Mouse (Mus musculus) monocyte, adult 2 months (primary cell): ENCODE measurements around the gene Cd109.
A peak's percentile ranks its signal among the peaks of the same experiment; 100 is the strongest.

Experiments
- DNase-seq, 2 experiments: peaks; one replicate each; pipeline ENCODE4 v3.0.0; 2022; ENCODE audit warnings: low spot score in 2 of 2, low read depth in 1 of 2

Gene Cd109

DNA sequence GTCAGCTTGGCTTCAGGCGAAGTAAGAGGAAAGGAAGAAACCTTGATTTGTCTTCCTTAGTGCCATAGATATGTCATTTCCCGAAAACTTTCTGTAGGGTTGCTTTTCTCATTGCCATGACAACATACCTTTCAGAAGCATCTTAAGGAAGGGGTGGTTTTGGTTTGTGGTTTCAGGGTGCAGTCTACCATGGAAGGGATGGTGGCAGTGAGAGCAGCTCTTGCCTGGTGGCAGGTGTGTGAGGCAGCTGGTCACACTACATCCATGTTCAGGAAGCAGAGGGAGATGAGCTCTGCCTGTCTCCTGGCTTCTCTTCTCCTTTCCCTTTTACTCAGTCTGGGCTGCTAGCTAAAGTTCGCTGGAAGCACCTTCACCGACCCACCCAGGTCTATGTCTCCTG, 26.0 kb downstream of the Cd109 start:
- no peak for DNase-seq

DNA sequence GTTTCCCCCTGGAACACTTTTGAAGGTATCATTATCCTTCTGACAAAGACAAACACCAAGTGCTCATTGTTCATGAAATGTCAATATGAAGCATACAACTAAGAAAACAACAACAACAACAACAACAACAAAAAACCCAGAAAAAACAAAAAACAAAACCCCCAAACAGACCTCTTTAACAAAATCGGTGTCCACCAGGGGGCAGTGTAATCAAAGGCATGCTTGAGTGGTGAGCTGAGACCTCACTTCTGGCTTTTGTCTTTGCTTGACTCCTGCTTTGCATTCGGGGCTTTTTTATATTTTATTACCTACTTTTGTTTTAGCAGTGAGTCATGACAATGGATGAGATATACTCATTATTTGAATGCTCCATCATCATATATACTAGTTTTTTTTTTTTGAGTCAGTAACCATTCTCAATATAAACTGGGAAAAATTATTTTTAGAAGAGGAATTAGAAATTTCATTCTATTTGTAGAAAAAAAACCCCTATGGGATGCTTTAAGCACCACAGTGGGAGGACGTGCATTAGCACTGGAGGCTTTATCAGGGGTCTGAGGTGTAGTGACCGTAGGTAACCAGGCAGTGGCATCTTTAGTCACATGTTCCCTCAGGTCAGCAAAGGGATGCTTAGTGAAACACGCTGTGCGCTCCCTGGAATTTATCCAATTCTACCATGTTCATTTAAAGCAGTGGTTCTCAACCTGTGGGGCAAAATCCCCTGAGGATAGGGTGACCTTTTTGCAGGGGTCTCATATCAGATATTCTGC, 30.8 kb downstream of the Cd109 start:
- DNase-seq = peak in 1 of 2 experiments; percentile 2

DNA sequence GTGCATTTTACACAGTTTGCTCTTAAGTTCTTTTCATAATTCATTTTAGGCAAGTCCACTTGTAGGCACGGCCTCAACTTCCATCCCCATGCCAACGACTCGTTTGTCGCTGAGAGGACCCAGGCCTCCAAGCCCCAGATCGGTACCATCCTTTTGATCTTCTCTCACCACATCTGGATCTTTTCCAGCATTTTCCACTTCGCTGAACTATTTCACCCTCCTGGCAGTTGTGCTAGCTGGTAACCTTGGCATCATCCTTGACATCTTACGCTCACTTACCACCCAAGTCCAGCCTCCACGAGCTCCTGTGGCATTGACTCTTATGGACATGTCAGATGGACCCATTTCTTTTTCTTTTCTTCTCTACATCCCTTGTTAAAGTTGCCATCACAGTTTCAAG, 33.3 kb downstream of the Cd109 start:
- DNase-seq = no peak

DNA sequence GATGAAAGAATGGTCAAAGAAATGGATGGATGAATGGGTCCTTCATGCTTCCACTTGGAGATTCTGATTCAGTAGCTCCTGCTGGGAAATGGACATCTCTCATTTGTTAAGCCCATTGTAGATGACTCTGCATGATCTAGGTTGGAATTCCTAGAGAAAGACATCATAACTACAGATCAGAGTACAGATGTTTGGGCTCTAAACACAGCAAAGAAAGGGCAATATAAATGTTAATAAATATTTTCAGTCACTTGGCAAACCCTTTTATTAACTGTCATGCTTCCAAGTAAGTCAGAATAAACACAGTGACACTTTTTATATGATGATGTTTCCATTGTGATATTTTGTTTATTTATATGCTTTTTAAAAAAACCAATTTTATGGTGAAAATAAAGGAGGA, 34.1 kb downstream of the Cd109 start:
- no peak for DNase-seq

DNA sequence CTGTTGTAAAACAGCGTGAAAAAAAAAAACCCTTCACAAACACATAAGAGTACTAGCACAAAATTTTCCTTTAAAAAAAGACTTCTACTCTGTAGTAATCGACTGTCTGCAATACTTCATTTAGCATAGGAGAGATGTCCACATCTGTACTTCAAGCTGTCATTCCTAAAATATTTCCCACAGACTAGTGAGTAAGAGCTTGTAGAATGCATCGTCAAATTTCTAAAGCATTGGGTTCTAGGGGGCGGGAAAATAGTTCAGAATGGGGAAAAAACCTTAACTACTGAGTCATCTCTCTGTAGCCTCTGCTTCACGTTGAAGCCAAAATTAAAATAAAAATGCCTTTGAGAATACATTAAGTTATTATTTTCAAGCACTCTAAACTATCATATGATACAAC, 42.2 kb downstream of the Cd109 start:
- DNase-seq = no peak

DNA sequence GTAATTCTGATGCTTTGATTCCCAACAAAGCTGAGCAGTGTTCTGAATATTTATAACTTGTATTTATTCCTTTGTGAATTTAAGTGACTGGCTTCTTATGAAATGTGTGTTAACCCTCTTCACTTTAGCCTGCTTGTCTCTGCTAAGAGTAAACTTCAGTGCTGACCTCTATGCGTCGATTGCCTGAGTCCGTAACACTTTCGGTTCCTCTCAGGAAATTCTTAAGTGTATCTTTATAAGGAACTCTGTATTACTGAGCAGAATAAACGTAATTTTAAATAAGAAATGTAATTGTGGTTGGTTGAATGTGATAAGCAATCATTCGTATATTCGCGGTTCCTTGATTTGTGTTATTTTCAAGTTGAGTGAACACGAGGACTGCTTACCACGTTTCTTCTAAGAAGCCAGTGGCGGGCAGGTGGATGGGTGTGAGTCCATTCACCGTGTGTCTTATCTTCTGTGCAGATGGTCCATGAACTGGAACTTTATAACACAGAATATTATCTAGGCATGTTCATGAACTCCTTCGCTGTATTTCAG, 56.2 kb downstream of the Cd109 start:
- DNase-seq = no peak

DNA sequence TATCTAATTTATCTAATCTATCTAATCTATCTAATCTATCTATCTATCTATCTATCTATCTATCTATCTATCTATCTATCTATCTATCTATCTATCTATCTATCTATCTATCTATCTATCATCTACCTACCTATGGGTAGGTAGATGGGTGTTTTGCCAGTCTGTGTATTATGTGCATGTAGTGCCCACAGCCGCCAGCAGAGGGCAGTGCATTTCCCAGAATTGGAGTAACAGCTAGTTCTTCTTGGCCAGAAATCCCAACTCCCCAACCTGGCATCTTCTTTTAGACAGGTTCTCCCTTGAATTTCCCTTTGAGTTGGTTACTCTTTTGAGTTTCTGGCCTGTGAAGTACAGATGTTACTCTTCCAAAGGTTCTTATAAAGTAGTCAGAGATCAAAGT, 85.3 kb downstream of the Cd109 start:
- DNase-seq = peak; percentile 5 to 17

DNA sequence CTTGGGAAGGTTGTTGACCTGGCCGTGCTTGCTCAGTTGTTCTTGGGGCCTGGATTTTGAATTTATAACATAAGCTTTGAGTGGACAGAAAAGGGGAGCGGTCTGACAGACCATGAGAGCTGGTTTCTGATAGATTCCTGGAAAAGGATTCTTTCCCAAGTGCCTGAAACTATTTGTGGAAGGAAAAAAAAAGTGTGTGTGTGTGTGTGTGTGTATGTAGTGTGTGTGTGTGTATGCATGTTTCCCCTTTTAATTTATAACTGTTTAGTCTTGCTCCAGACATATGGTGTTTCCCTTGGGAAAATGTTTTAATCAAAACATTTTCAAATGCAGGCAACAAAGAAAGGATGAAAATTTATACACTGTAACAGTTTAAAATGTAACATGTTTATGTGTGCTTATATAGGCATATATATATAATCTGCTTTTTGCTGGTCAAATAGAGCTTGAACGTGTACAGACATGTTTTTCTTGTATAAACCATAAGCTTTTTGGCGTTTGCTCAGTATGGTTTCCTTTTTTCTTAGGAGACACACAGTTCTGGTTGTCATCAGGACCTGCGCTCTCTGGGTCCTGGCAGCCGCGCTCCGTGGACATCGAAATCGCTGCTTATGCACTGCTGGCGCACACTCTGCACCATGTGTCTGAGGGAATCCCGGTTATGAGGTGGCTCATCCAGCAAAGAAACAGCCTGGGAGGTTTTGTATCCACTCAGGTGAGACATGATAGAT, 87.3 kb downstream of the Cd109 start:
- no peak for DNase-seq

DNA sequence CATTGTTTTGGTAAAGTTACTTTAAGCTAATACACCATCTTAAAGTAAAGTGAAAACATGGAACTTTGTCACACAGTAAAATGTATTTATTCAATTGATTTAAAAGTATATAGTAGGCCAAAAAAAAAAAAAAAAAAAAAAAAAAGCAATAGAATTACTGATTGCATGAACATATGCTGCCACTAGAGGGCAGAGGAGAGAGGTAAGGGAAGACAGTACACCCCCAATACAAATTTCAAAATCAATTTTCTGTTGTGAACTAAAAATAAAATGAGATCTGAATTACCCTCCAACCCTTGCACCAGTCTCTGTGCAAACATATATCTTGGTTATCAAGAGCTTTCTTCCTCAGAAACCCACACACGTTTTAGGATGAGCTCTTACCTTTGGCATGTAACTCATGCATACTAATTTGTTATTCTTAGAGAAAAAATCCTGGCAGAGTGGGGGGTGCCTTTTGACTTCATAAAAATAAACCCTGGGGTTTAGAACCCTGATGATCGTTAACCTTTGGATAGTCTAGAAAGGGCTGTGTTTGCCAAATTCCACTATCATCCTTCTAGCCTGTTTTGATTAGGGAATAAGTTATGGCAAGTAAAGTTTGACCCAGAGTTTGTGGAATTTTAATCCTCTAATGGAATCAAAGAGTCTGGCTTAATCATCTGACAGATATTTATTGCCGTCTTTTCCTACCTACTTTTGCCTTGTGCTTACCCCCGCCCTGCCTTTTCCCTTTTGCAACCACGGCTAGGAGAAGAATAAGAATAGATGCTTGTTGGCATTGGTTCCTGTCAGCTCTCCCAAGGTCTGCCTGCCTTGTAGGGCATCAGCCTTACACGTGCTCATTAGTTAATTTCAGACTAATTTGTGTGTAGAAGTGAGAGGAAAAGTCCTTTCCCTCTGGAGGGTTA, 105.8 kb downstream of the Cd109 start:
- no peak for DNase-seq

DNA sequence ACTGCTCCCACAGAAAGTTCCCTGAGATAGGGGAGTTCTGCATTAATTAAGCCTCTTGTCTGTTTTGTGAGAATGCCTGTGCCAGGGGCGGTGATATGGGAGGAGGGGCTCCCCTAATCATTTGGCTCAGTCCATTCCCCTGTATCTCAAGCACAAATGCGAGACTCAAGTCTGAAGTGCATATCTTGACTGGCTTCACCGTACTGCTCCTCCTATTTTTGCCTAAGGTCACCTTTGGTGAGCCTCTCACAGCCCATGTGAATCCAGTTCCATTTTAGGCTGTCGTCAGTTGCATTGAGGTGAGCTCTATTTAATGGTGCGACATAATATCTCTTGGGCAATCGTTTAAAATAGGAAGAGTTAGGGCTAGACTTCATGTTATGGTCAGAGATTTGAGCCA, 116.6 kb downstream of the Cd109 start:
- DNase-seq = no peak

DNA sequence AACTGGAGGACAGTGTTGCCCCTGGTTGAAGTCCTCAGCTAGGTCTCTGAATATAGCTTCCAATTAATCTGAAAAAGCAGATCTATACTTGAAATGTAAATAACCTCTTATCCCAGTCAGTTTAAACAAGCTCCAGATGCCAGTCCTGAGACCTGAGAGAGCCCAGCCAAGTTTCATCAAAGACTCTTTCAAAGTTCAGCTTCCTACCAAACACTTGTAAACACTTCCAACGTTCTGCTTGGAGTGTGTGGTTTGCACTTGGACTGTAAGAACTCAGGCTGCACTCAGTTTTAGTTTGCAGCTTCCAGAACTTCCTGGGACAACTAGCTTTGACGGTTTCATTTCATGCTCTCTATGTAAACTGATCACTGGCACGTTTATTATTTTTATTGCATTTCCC, 120.2 kb downstream of the Cd109 start:
- no peak for DNase-seq

DNA sequence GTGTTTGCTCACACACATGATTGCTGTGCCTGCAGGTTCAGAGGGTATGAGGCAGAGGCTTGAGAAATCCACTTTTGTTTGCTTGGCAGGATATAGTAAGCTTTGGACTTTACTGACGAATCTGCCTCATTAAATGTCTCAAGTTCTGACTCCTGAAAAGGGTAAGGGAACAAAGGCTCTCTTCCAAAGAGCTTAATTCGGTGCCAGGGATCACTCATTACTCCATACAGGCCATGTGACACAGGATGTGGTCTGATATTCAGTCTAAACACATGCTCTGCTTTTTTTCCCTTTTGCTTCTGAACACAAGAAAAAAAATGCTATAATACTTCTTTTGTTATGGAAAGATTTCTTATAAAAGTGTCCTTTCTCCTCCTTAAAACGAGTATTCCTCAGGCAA, 126.7 kb downstream of the Cd109 start:
- DNase-seq = no peak

DNA sequence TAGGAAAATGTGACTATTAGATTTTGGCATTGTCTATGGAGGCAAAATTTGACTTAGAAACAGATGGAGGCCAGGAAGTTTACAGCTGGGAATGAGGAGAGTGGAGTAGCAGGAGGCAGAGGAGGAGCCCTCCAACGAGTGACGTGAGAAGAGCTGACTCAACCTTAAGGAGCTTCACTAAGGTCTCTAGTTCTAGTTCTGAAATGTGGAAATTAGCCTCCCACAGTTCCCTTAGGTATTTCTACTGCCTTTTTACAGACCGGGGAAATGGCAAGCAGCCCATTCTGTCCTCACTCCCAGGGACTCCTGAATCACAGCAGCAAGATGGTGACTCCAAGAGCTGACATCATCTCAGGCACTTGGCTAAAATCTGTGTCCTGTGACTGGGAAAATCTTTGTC, 134.9 kb downstream of the Cd109 start:
- no peak for DNase-seq
